Mouse (Mus musculus) limb, embryonic 13.5 days (tissue): ENCODE data around the gene Rhbdf2. TPM values are rescaled to one million over a fixed set of nuclear protein-coding genes. Genes with fewer than 3 reads are reported as not detected.
"Not testable (repeated sequence)": the region's sequence is repeated elsewhere in the genome, so short reads cannot be mapped to it uniquely, and the experiment has no call there.

Experiments used
- ATAC-seq: fragments of 200-750 bp; cut with Nextera tagmentation; 2 replicates; pipeline ENCODE4 v1.8.0; 2017; ENCODE audit warnings: low read depth, moderate number of reproducible peaks, moderate TSS enrichment; ENCODE audit not compliant: low FRiP score
- H3K27ac ChIP-seq: fragments of 300-500 bp; sonication (generic); 2 replicates; pipeline ENCODE4 v1.5.1; 2015; ENCODE audit warnings: inconsistent platforms, mild to moderate bottlenecking, moderate library complexity
- H3K27me3 ChIP-seq: fragments of 300-500 bp; sonication (generic); 2 replicates; pipeline ENCODE4 v1.6.1; 2015; ENCODE audit warnings: mild to moderate bottlenecking, inconsistent platforms
- H3K36me3 ChIP-seq: fragments of 300-500 bp; sonication (generic); 2 replicates; pipeline ENCODE4 v1.6.1; 2015; ENCODE audit warnings: inconsistent platforms, mild to moderate bottlenecking, moderate library complexity
- H3K4me1 ChIP-seq: fragments of 300-500 bp; sonication (generic); 2 replicates; pipeline ENCODE4 v1.6.1; 2015; ENCODE audit warnings: inconsistent platforms
- H3K4me2 ChIP-seq: fragments of 300-500 bp; sonication (generic); replicated peaks from 2 replicates; pipeline ENCODE4 v1.6.1; 2015; ENCODE audit warnings: inconsistent platforms, mild to moderate bottlenecking, moderate library complexity
- H3K4me3 ChIP-seq: fragments of 300-500 bp; sonication (generic); 2 replicates; pipeline ENCODE4 v1.5.1; 2015; ENCODE audit warnings: moderate library complexity, mild to moderate bottlenecking, inconsistent platforms
- H3K9ac ChIP-seq: fragments of 300-500 bp; sonication (generic); 2 replicates; pipeline ENCODE4 v1.6.1; 2015; ENCODE audit warnings: mild to moderate bottlenecking, inconsistent platforms
- H3K9me3 ChIP-seq: fragments of 300-500 bp; sonication (generic); 2 replicates; pipeline ENCODE4 v1.6.1; 2016; ENCODE audit warnings: inconsistent platforms
- WGBS: fragments of 180-500 bp; shearing (Covaris S2); methylation state at CpG from one replicate; pipeline ENCODE4 v1.1.7; 2015; 5-methylcytosine and 5-hydroxymethylcytosine counted together
- polyA plus RNA-seq: library from polyadenylated mRNA; unstranded; fragments of >200 nt; fragmentation: Nextera tagmentation; extraction: Ambion mirVana; gene quantifications from 2 replicates; pipeline ENCODE4 v1.2.1, GENCODE M21; 2015

The Rhbdf2 gene
- polyA plus RNA-seq, 1 experiment from 2014 or later = 5.1 TPM

GRCm38 (mm10) chr11:116668839-116669238, 42.0 kb upstream of the Rhbdf2 start:
- Histone ChIP-seq H3K4me3 (no peak overlapping the region), H3K9me3 (no peaks in the 10 kb centered on the region), H3K4me1 (peaks cover 44% of the 10 kb centered on the region), H3K4me2 (no peak overlapping the region), H3K27ac (no peak overlapping the region), H3K36me3 (peaks cover 11% of the 10 kb centered on the region), H3K9ac (no peak overlapping the region), H3K27me3 (no peaks in the 10 kb centered on the region)
- no peak for ATAC-seq
- WGBS = 25% methylated on average over 7 of the region's 7 CpGs

DNA sequence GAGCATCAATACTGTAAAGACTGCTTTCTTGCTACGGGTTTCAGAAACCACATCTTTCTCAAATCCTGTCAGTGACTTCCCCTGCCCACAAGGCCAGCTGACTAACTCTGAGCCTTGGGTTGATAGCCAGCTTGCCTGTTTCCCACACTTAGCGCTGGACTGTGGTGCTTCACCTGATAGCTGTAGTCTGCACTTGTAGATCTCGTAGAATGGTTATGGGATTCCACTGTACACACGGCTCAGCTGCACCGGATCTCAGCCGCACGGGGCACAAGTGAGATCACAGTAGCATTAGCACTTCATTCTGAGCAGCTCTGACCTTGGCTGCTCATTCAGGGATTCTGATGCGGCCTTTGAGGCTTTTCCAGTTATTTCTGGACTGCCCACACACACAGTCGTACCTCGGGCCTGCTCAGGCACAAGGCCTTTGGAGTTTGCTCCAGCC, 41.6 kb upstream of the Rhbdf2 start:
- H3K4me1 ChIP-seq = peaks cover 41% of the 10 kb centered on the region
- H3K36me3 ChIP-seq = peaks cover 6% of the 10 kb centered on the region
- no peak overlapping the region for H3K4me3 ChIP-seq
- H3K4me2 ChIP-seq = no peak overlapping the region
- no peaks in the 10 kb centered on the region for H3K9me3 ChIP-seq
- peak overlapping the region; percentile 19; the same call in 1 of the 2 replicates for H3K9ac ChIP-seq
- H3K27me3 ChIP-seq = 0 out of 2 replicates have a peak, but pooled peaks cover 2% of the 10 kb centered on the region
- 65% methylated on average over 10 of the region's 10 CpGs for WGBS
- no peak overlapping the region for H3K27ac ChIP-seq
- ATAC-seq = no peak

DNA sequence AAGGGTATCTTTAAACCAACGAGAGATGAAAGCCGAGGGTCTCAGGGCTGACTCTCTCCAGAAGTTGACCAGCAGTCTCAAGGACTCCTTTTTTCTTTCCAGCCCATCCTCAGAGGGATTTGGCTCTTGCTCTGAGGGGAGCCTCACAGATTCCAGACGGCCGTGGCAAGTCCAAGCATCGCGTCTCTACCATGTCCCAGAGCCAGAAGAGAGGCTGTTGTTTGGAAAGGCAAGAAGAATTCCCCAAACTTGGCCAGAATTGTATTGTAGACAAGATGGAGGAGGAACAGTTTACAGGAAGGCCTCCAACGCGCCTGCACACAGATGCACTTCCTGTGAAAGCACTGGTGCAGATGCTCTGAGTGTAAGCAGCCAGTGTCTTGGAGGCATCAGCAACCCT, 41.1 kb upstream of the Rhbdf2 start:
- no peak overlapping the region for H3K4me2 ChIP-seq
- H3K27me3 ChIP-seq = peaks cover 6% of the 10 kb centered on the region
- WGBS = 79% methylated on average over 8 of the region's 8 CpGs
- H3K9me3 ChIP-seq = no peaks in the 10 kb centered on the region
- H3K4me3 ChIP-seq = no peak overlapping the region
- H3K36me3 ChIP-seq = peaks cover 1% of the 10 kb centered on the region
- H3K27ac ChIP-seq = no peak overlapping the region
- ATAC-seq = no peak
- no peak overlapping the region for H3K9ac ChIP-seq
- peaks cover 39% of the 10 kb centered on the region for H3K4me1 ChIP-seq

DNA sequence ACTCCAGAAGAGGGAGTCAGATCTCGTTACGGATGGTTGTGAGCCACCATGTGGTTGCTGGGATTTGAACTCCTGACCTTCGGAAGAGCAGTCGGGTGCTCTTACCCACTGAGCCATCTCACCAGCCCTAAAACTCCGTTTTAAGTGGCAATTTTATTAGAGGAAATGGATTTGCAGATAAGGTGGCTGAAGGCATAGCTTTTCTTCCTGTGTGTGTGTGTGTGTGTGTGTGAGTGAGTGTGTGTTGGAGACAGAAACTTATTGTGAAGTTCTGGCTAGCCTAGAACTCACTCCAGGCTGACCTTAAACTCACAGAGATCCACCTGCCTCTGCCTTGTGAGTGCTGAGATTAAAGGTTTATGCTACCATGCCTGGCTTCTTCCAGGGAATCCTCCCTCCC, 40.2 kb upstream of the Rhbdf2 start:
- 73% methylated on average over 5 of the region's 5 CpGs for WGBS
- Histone ChIP-seq H3K27me3 (peaks cover 15% of the 10 kb centered on the region), H3K4me1 (peaks cover 35% of the 10 kb centered on the region)
- not testable (repeated sequence) for H3K4me3 ChIP-seq, H3K27ac ChIP-seq, H3K4me2 ChIP-seq, ATAC-seq, H3K36me3 ChIP-seq, H3K9ac ChIP-seq, H3K9me3 ChIP-seq

DNA sequence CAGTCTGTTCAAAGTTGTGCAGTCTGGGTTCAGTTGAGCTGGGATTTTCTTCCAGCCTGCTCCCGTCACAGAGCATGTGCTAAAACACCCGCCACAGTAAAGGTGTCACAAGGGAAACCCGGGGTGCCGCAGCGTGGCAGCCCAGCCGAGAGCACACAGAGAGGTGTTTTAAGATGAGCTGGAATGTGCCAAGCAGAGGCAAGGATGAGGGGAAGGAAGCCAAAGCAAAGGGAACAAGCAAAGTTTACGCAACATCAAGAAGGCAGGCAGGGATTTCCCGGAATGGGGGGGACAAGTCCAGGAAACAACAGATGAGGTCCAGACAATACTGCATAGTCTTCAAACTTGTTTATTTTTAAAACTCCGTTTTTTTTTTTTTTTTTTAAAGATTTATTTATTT, 39.7 kb upstream of the Rhbdf2 start:
- Histone ChIP-seq H3K27ac (no peak overlapping the region), H3K4me1 (peaks cover 40% of the 10 kb centered on the region), H3K4me3 (no peak overlapping the region), H3K9ac (no peak overlapping the region), H3K27me3 (peaks cover 20% of the 10 kb centered on the region), H3K4me2 (no peak overlapping the region), H3K9me3 (no peaks in the 10 kb centered on the region), H3K36me3 (no peaks in the 10 kb centered on the region)
- WGBS = 69% methylated on average over 9 of the region's 9 CpGs
- ATAC-seq = no peak

GRCm38 (mm10) chr11:116665289-116665688, 38.5 kb upstream of the Rhbdf2 start:
- no peak for ATAC-seq
- no peak overlapping the region for H3K9ac ChIP-seq
- H3K4me3 ChIP-seq = no peak overlapping the region
- WGBS = 69% methylated on average over 10 of the region's 10 CpGs
- H3K27ac ChIP-seq = no peak overlapping the region
- H3K27me3 ChIP-seq = peaks cover 24% of the 10 kb centered on the region
- H3K36me3 ChIP-seq = no peaks in the 10 kb centered on the region
- H3K4me1 ChIP-seq = peaks cover 40% of the 10 kb centered on the region
- no peaks in the 10 kb centered on the region for H3K9me3 ChIP-seq
- H3K4me2 ChIP-seq = no peak overlapping the region

GRCm38 (mm10) chr11:116661948-116662377, 35.1 kb upstream of the Rhbdf2 start:
- no peak overlapping the region for H3K27ac ChIP-seq

DNA sequence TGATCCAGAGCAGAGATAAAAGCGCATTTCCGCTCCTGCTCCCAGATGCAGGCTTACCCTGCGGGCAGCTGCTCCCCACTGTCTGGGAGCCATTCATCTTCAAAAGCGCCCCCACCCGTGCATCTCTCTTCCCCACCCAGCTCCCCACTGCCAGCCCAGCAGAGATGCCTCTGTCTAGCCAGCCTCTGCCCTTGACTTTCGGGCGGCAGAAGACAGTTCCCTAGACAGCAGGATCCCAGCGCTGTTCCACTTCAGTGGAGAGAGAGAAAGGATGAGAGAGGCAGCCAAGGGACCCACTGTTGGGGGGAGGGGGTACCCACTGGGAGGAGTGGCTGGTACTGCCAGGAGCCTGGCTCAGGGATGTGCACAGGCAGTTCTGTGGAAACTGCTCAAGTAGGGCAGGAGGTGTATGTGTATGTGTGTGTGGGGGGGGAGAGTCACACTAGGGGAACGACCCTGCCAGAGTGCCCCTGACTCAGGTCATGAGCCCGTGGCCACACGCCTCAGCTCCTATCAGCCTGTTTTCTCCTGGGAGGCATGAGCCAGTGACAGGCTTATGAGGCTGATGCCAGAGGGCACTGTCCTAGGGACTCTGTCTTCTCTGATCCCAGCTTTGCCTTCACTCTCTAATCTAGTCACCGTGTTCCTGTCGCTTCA, 34.6 kb upstream of the Rhbdf2 start:
- no peak overlapping the region for H3K4me2 ChIP-seq
- peaks cover 49% of the 10 kb centered on the region for H3K4me1 ChIP-seq
- H3K9ac ChIP-seq = 0 out of 2 replicates have a peak overlapping the region, but pooled peaks have one; percentile 13
- no peak overlapping the region for H3K4me3 ChIP-seq
- H3K36me3 ChIP-seq = no peaks in the 10 kb centered on the region
- no peak overlapping the region for H3K27ac ChIP-seq
- H3K9me3 ChIP-seq = no peaks in the 10 kb centered on the region
- 29% methylated on average over 13 of the region's 13 CpGs for WGBS
- H3K27me3 ChIP-seq = peaks cover 24% of the 10 kb centered on the region
- no peak for ATAC-seq

More at GRCm38 (mm10) chr11:116661948-116662377, 35.1 kb upstream of the Rhbdf2 start:
- no peaks in the 10 kb centered on the region for H3K9me3 ChIP-seq
- H3K36me3 ChIP-seq = no peaks in the 10 kb centered on the region
- no peak overlapping the region for H3K4me2 ChIP-seq
- no peak overlapping the region for H3K4me3 ChIP-seq
- H3K4me1 ChIP-seq = peaks cover 45% of the 10 kb centered on the region
- H3K9ac ChIP-seq = peak overlapping the region; percentile 31; the same call in 1 of the 2 replicates
- WGBS = 60% methylated on average over 8 of the region's 8 CpGs
- peaks cover 24% of the 10 kb centered on the region for H3K27me3 ChIP-seq
- ATAC-seq = no peak

DNA sequence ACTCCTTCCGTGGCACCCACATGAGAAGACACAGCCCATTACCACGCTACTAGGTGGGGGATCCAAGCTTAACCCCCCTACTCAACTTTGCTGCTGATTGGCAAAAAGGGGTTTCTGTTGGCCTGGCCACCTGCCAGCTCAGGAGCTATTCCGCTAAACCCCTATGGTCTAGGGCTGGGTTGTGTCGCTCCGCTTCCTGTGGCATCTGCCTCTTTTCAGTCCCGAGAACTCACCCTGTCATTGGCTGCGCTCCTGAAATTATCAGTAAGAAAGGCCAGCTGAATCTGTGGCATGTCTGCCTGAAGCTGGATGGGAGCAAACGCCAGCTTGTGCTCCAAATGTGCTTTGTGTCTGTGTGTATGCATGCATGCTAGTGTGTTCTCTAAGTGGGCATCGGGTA, 33.4 kb upstream of the Rhbdf2 start:
- H3K4me2 ChIP-seq = no peak overlapping the region
- no peak overlapping the region for H3K27ac ChIP-seq
- peaks cover 43% of the 10 kb centered on the region for H3K4me1 ChIP-seq
- H3K4me3 ChIP-seq = no peak overlapping the region
- H3K36me3 ChIP-seq = no peaks in the 10 kb centered on the region
- peaks cover 27% of the 10 kb centered on the region for H3K27me3 ChIP-seq
- no peaks in the 10 kb centered on the region for H3K9me3 ChIP-seq
- 74% methylated on average over 9 of the region's 9 CpGs for WGBS
- H3K9ac ChIP-seq = no peak overlapping the region
- no peak for ATAC-seq

GRCm38 (mm10) chr11:116659027-116659621, 32.3 kb upstream of the Rhbdf2 start:
- 73% methylated on average over 15 of the region's 15 CpGs for WGBS
- peaks cover 37% of the 10 kb centered on the region for H3K27me3 ChIP-seq
- peaks cover 47% of the 10 kb centered on the region for H3K4me1 ChIP-seq
- H3K36me3 ChIP-seq = no peaks in the 10 kb centered on the region
- H3K9ac ChIP-seq = peak overlapping the region; percentile 25; the same call in 1 of the 2 replicates
- ATAC-seq = no peak
- no peak overlapping the region for H3K27ac ChIP-seq
- H3K9me3 ChIP-seq = no peaks in the 10 kb centered on the region
- no peak overlapping the region for H3K4me2 ChIP-seq
- no peak overlapping the region for H3K4me3 ChIP-seq

DNA sequence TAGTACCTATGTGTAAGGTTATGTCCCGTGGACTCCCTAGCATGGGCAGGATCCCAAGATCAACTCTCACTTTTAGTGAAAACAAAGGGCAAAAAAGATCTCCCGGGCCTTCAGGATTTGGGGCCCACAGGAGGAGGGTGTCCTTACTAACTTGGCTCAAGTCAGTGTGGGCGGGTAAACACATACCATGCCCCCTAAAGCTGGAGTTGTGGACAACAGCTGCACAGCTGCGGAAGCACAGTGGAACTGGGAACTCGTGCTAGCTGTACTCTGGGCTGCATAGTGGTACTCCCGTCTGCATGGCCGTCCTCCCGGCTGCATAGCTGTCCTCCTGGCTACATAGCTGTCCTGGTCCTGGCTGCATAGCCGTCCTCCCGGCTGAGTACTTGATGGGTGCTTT, 31.4 kb upstream of the Rhbdf2 start:
- H3K9me3 ChIP-seq = no peaks in the 10 kb centered on the region
- no peaks in the 10 kb centered on the region for H3K36me3 ChIP-seq
- 0 out of 2 replicates have a peak overlapping the region, but pooled peaks have one; percentile 2 for H3K9ac ChIP-seq
- WGBS = 62% methylated on average over 10 of the region's 10 CpGs
- ATAC-seq = peak; percentile 42; the same call in 1 of the 2 replicates
- H3K4me3 ChIP-seq = 0 out of 2 replicates have a peak overlapping the region, but pooled peaks have one; percentile 1
- H3K4me1 ChIP-seq = peaks cover 50% of the 10 kb centered on the region
- peaks cover 42% of the 10 kb centered on the region for H3K27me3 ChIP-seq
- peak overlapping the region; percentile 63 for H3K4me2 ChIP-seq
- H3K27ac ChIP-seq = peak overlapping the region; percentile 75
